Mouse (Mus musculus) intestine, embryonic 14.5 days (tissue): ENCODE data around the gene Cecr2. TPM values are rescaled to one million over a fixed set of nuclear protein-coding genes. Genes with fewer than 3 reads are reported as not detected.

Source experiments
- ATAC-seq: fragments of 200-750 bp; cut with Nextera tagmentation; replicated peaks from 2 replicates; pipeline ENCODE4 v1.8.0; 2017; ENCODE audit warnings: low read depth, moderate number of reproducible peaks, moderate TSS enrichment, moderate library complexity; ENCODE audit not compliant: low FRiP score, low TSS enrichment
- DNase-seq: peaks from one replicate; pipeline ENCODE4 v3.0.0-alpha.2; 2018; ENCODE audit warnings: low spot score
- H3K27ac ChIP-seq: fragments of 300-500 bp; sonication (generic); 2 replicates; pipeline ENCODE4 v1.5.1; 2014; ENCODE audit warnings: low read depth, mild to moderate bottlenecking, control low read depth
- H3K27me3 ChIP-seq: fragments of 300-500 bp; sonication (generic); replicated peaks from 2 replicates; pipeline ENCODE4 v1.6.1; 2014; ENCODE audit warnings: low read length, control low read depth; ENCODE audit not compliant: control insufficient read depth, insufficient read depth
- H3K36me3 ChIP-seq: fragments of 300-500 bp; sonication (generic); 2 replicates; pipeline ENCODE4 v1.6.1; 2014; ENCODE audit warnings: low read length, control low read depth; ENCODE audit not compliant: control insufficient read depth, insufficient read depth
- H3K4me1 ChIP-seq: fragments of 300-500 bp; sonication (generic); replicated peaks from 2 replicates; pipeline ENCODE4 v1.6.1; 2014; ENCODE audit warnings: low read length, control low read depth, mixed read lengths; ENCODE audit not compliant: control insufficient read depth, insufficient read depth
- H3K4me2 ChIP-seq: fragments of 300-500 bp; sonication (generic); 2 replicates; pipeline ENCODE4 v1.6.1; 2014; ENCODE audit warnings: low read length
- H3K4me3 ChIP-seq: fragments of 300-500 bp; sonication (generic); 2 replicates; pipeline ENCODE4 v1.5.1; 2014; ENCODE audit warnings: low read depth, low read length, control low read depth, mixed read lengths
- H3K9ac ChIP-seq: fragments of 300-500 bp; sonication (generic); 2 replicates; pipeline ENCODE4 v1.6.1; 2014; ENCODE audit warnings: mild to moderate bottlenecking, low read length
- H3K9me3 ChIP-seq: fragments of 300-500 bp; sonication (generic); 2 replicates; pipeline ENCODE4 v1.6.1; 2016; ENCODE audit warnings: low read length, control low read depth; ENCODE audit not compliant: control insufficient read depth
- WGBS: fragments of 180-500 bp; shearing (Covaris S2); extraction: QIAGEN DNeasy Blood & Tissue Kit; methylation state at CpG from one replicate; pipeline ENCODE4 v1.1.7; 2014; 5-methylcytosine and 5-hydroxymethylcytosine counted together
- polyA plus RNA-seq: library from polyadenylated mRNA; unstranded; fragments of >200 nt; fragmentation: Nextera tagmentation; extraction: Ambion mirVana; gene quantifications from 2 replicates; pipeline ENCODE4 v1.2.1, GENCODE M21; 2014

The Cecr2 gene
- polyA plus RNA-seq: 1.9 and 2.0 TPM in 2 replicates

DNA sequence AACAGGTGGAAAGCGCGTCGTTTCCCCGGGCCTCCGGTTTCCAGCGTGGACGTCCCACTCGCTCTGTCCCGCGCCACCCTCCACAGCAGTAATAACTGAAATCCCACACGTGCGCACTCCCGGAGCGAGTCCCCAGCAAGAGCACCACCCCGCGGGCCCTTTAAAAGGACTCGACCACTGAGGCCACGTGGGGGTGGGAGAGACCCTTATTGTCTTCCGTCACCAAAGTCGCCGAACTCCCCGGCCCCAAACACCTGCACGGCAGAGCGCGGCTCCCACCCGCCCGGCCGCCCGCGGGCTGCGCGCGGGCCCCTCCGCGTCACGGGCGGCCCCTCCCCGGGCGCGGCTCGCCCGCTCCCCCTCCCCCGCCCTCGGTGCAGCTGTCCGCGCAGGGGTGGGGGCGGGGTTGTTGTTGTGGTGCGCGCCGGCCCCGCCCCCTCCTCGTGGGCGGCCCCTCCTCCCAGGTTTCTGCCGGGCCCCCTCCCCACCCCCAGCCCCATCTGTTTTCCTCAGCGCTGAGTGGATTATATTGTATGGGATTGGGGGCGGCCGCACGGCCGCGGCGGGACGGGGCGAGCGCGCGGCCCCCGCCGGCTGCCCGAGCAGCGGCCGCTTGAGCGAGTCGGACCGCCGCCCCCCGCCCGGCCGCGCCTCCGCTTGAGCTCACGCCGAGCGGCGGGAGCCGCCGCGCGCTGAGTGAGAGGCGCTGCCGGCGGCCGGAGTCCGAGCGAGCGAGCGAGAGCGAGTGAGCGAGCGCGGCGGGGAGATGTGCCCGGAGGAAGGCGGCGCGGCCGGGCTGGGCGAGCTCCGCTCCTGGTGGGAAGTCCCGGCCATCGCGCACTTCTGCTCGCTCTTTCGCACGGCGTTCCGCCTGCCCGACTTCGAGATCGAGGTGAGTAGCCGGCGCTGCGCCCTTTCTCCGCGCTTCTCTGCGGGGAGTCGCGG lies at the start of gene Cecr2:
Gene Cecr2 (plus strand): TSS at position 554 of the 945 bp plus-strand sequence.
- H3K9ac ChIP-seq: peak within 1 kb of the TSS; percentile 61
- 1% methylated on average over 73 of the region's 127 CpGs for WGBS
- peak within 1 kb of the TSS; percentile 85 for H3K4me2 ChIP-seq
- H3K4me1 ChIP-seq: peaks cover 7% of the 10 kb centered on the region
- no peaks in the 10 kb centered on the region for H3K9me3 ChIP-seq
- ATAC-seq (peak; percentile 83), DNase-seq (peak; percentile 87)
- no peaks in the 10 kb centered on the region for H3K36me3 ChIP-seq
- peak within 1 kb of the TSS; percentile 90 for H3K27ac ChIP-seq
- H3K27me3 ChIP-seq: peaks cover 6% of the 10 kb centered on the region; the same call in 1 of the 2 replicates
- peak within 1 kb of the TSS; percentile 74 for H3K4me3 ChIP-seq

GRCm38 (mm10) chr6:120617586-120617985 lies 48.6 kb upstream of the Cecr2 start:
- Histone ChIP-seq H3K9me3 (no peaks in the 10 kb centered on the region), H3K9ac (no peak overlapping the region), H3K36me3 (no peaks in the 10 kb centered on the region), H3K27ac (no peak overlapping the region), H3K4me3 (no peak overlapping the region), H3K4me2 (no peak overlapping the region), H3K4me1 (no peaks in the 10 kb centered on the region), H3K27me3 (no peaks in the 10 kb centered on the region)
- DNase-seq: no peak
- 74% methylated on average over 5 of the region's 5 CpGs for WGBS
- ATAC-seq: no peak

DNA sequence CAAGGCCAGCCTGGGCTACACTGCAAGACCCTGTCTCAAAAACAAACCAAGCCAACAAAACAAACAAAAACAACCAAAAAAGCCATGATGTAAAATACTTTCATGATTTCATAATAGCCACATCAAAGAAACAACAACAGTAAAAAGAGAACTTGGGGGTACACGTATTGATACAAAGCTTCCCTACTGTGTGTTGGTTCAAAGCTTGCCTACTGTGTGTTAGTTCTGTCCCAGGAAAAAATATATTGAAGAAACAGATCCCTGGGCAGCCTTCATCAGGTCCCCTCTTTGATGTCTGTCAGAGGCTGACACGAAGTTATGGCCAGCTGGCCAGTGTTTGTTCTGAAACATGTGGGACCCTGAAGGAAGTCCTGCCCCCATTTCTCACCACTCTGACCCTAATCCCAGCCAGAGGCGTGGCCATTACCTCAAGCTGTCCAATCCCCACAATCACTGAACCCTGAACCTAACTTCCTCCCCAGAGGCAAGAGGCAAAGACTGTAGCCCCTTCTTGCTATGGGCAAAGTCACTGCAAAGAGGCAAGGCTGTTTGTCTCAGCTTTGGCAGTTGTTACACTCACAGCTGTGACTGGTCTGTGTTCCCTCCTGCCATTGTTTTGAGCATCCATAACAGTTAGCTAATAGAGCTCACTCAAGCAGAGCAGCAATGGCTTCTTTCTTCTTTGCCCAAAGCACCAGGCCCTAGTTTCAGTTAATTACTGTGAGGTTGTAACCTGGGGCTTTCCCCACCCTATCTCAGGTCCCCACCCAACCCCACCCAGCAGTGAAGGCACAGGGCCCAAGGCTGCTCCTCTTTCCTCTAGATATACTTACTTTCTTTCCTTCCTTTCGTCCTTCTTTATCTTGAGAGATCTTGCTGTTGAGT lies 47.4 kb upstream of the Cecr2 start:
- H3K4me2 ChIP-seq: no peak overlapping the region

DNA sequence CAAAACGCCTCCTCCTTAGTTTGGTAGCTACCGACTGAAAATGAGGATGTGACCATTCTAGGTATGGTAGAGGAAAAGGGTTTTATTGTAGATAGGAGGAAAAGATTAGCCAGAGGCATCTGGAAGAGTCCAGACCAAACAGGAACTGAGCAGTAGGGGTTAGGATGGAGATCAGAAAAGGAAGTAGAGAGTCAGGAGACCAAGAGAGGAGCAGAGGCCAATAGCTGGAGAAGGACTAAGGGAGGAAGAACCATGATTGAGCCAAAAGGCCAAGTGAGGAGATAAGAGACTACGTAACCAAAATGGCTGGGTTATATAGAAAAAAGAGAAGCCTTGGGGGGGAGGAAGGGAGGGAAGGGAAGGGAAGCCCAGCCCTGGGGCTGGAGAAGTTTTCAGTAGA lies 46.0 kb upstream of the Cecr2 start:
- WGBS: 78% methylated on average over 3 of the region's 3 CpGs

More for the DNA sequence above, 47.4 kb upstream of the Cecr2 start:
- H3K9me3 ChIP-seq: no peaks in the 10 kb centered on the region
- no peak for ATAC-seq
- H3K27ac ChIP-seq: no peak overlapping the region
- H3K4me3 ChIP-seq: no peak overlapping the region
- WGBS: 61% methylated on average over 4 of the region's 4 CpGs
- H3K27me3 ChIP-seq: no peaks in the 10 kb centered on the region
- H3K9ac ChIP-seq: no peak overlapping the region
- no peaks in the 10 kb centered on the region for H3K4me1 ChIP-seq
- DNase-seq: no peak
- no peaks in the 10 kb centered on the region for H3K36me3 ChIP-seq

DNA sequence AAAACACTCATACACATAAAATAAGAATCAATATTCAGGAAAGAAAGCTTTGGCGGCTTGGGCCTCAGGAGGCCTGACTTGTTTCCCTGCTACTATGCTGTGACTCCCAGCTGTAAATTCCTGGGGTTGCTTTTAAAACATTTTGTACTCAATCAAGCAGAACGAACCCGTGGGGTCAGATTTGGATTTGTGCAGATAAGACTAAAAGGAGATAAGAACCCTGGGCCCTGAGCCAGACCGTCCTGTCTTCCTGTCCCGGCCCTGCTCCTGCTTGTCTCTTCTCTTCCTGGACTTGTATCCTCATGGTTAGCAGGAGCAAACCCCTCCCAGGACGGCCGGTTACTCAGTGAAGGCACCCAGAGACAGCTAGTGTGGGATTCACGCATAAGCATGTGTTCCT lies 41.1 kb upstream of the Cecr2 start:
- H3K4me3 ChIP-seq: no peak overlapping the region
- H3K9me3 ChIP-seq: no peaks in the 10 kb centered on the region
- no peaks in the 10 kb centered on the region for H3K27me3 ChIP-seq
- 0 out of 2 replicates have a peak, but pooled peaks cover 3% of the 10 kb centered on the region for H3K4me1 ChIP-seq
- ATAC-seq (no peak), DNase-seq (no peak)
- no peak overlapping the region for H3K4me2 ChIP-seq
- H3K36me3 ChIP-seq: no peaks in the 10 kb centered on the region
- WGBS: 34% methylated on average over 8 of the region's 8 CpGs
- H3K27ac ChIP-seq: no peak overlapping the region
- H3K9ac ChIP-seq: no peak overlapping the region

More for the DNA sequence above, 46.0 kb upstream of the Cecr2 start:
- DNase-seq (no peak), ATAC-seq (no peak)
- no peak overlapping the region for H3K4me2 ChIP-seq
- no peak overlapping the region for H3K27ac ChIP-seq
- no peak overlapping the region for H3K4me3 ChIP-seq
- H3K4me1 ChIP-seq: 0 out of 2 replicates have a peak, but pooled peaks cover 2% of the 10 kb centered on the region
- H3K9ac ChIP-seq: no peak overlapping the region
- H3K9me3 ChIP-seq: no peaks in the 10 kb centered on the region
- no peaks in the 10 kb centered on the region for H3K27me3 ChIP-seq
- H3K36me3 ChIP-seq: no peaks in the 10 kb centered on the region

- no peak overlapping the region for H3K9ac ChIP-seq
- no peak overlapping the region for H3K27ac ChIP-seq
- no peak overlapping the region for H3K4me2 ChIP-seq
- ATAC-seq (no peak), DNase-seq (no peak)
- WGBS: 46% methylated on average over 2 of the region's 2 CpGs
- no peaks in the 10 kb centered on the region for H3K36me3 ChIP-seq
- H3K4me3 ChIP-seq: no peak overlapping the region
- H3K9me3 ChIP-seq: no peaks in the 10 kb centered on the region
- H3K27me3 ChIP-seq: no peaks in the 10 kb centered on the region
- 0 out of 2 replicates have a peak, but pooled peaks cover 3% of the 10 kb centered on the region for H3K4me1 ChIP-seq
Measured at GRCm38 (mm10) chr6:120627096-120627495, 39.1 kb upstream of the Cecr2 start.

DNA sequence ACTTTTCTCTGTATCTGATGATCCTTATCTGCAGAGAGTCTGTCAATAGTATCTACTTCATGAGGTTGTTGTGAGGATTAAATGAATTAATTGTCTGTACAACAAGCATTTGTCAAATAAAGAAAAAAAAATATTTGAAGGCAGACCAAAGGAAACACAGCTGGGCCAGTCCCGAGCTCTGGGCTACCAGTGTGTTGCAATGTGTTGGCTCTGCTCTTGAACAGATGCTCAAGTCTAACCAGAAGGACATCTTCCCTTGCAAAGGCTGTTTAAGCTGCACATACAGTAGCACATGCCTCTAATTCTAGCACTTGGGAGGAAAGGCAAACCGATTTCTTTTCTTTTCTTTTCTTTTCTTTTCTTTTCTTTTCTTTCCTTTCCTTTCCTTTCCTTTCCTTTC lies 37.2 kb upstream of the Cecr2 start:
- Histone ChIP-seq H3K4me1 (0 out of 2 replicates have a peak, but pooled peaks cover 3% of the 10 kb centered on the region), H3K36me3 (no peaks in the 10 kb centered on the region), H3K27ac (no peak overlapping the region), H3K4me2 (no peak overlapping the region), H3K4me3 (no peak overlapping the region), H3K27me3 (no peaks in the 10 kb centered on the region), H3K9me3 (no peaks in the 10 kb centered on the region), H3K9ac (no peak overlapping the region)
- DNase-seq (no peak), ATAC-seq (no peak)
- 67% methylated on average over 2 of the region's 2 CpGs for WGBS

DNA sequence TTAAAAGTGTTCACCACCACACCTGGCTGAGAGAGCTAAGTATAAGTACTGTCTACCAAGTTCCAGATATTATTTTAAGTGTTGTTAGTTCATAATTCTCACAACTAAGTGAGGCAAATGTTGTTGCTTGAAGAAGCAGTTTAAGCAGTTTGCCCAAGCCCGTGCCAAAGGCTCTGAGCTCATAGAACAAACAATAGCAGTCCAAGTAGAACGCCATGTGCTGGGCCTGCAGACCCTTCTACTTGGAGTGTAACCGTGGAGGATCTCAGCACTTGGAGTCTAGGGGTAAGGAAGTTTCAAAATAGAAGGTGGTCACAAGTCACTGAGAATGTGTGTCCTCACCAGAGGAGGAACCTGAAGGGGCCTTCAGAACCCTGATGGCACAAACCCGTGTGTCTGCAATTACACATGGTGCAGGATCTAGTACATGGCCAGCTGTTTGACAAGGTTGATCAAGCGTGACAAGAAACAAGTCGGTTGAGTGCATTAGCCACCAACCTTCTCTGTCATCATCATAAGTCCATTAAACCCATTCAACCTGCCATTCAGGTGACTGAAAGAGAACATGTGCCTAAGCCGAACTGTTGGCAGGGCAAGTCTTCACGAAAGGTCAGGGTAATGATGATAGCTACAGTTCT lies 30.7 kb upstream of the Cecr2 start:
- no peak overlapping the region for H3K4me2 ChIP-seq
- H3K36me3 ChIP-seq: no peaks in the 10 kb centered on the region
- H3K4me3 ChIP-seq: no peak overlapping the region
- DNase-seq (no peak), ATAC-seq (no peak)
- no peaks in the 10 kb centered on the region for H3K9me3 ChIP-seq
- 86% methylated on average over 8 of the region's 8 CpGs for WGBS
- no peaks in the 10 kb centered on the region for H3K4me1 ChIP-seq
- no peak overlapping the region for H3K27ac ChIP-seq
- no peaks in the 10 kb centered on the region for H3K27me3 ChIP-seq
- H3K9ac ChIP-seq: no peak overlapping the region
